In genomic region chr4:33189735-33190036, GRCm38 (mm10) we compare ENCODE assay signal across 7 mouse cellular contexts. TPM values are rescaled to one million over a fixed set of nuclear protein-coding genes. Genes with fewer than 3 reads are reported as not detected.
DNase-seq lines count a peak whose midpoint lies in the region; ATAC-seq and TF ChIP-seq lines count a peak whose summit lies in the region.

Pm20d2 (minus strand) TSS chr4:33189737.

- H3K4me2 ChIP-seq in limb, embryonic 11.5 days (ENCODE audit: low read depth, severe bottlenecking) = peak within 1 kb of the TSS; percentile 78
- peak within 1 kb of the TSS; percentile 88 for H3K4me2 ChIP-seq in stomach, postnatal 0 days (replicated peaks; ENCODE audit: low read depth)

- no peak for TF ChIP-seq EP300 in stomach, postnatal 0 days (optimal IDR thresholded peaks at IDR 0.05)

- H3K36me3 ChIP-seq in E14TG2a.4 (ENCODE audit: insufficient read depth, low read length) = no peaks in the 10 kb centered on the region
- no peaks in the 10 kb centered on the region for H3K36me3 ChIP-seq in limb, embryonic 11.5 days (ENCODE audit: control insufficient read depth, insufficient read depth, low read length)
- H3K36me3 ChIP-seq in stomach, postnatal 0 days (ENCODE audit: control insufficient read depth, insufficient read depth, low read length) = no peaks in the 10 kb centered on the region

- H3K9me3 ChIP-seq in E14TG2a.4 (ENCODE audit: low read length) = peaks cover 26% of the 10 kb centered on the region
- no peaks in the 10 kb centered on the region; the same call in 1 of the 2 replicates for H3K9me3 ChIP-seq in limb, embryonic 11.5 days (ENCODE audit: control insufficient read depth, low read length)
- H3K9me3 ChIP-seq in stomach, postnatal 0 days (ENCODE audit: control insufficient read depth, low read length) = no peaks in the 10 kb centered on the region

- H3K9ac ChIP-seq in limb, embryonic 11.5 days (ENCODE audit: low read length) = peak within 1 kb of the TSS; percentile 58
- peak within 1 kb of the TSS; percentile 72 for H3K9ac ChIP-seq in stomach, postnatal 0 days (ENCODE audit: low read length)

- 0 out of 2 replicates have a peak within 1 kb of the TSS, but pooled peaks have one; percentile 0 for H3K27ac ChIP-seq in limb, embryonic 11.5 days (replicated peaks; ENCODE audit: low read depth, low read length)
- H3K27ac ChIP-seq in stomach, postnatal 0 days (replicated peaks) = peak within 1 kb of the TSS; percentile 93

- ATAC-seq in limb, embryonic 11.5 days (ENCODE audit: insufficient number of reproducible peaks, low FRiP score, low TSS enrichment, low read depth) = no peak
- no peak for ATAC-seq in stomach, postnatal 0 days (ENCODE audit: low FRiP score, low TSS enrichment)

- intact Hi-C loops in gastrocnemius, postnatal 36 days (cut with DNase I) = no loop called here

- H3K4me1 ChIP-seq in E14TG2a.4 (replicated peaks; ENCODE audit: low read depth, low read length) = 0 out of 2 replicates have a peak, but pooled peaks cover 5% of the 10 kb centered on the region
- H3K4me1 ChIP-seq in limb, embryonic 11.5 days (ENCODE audit: control insufficient read depth, insufficient read depth, low read length) = no peaks in the 10 kb centered on the region
- no peaks in the 10 kb centered on the region for H3K4me1 ChIP-seq in stomach, postnatal 0 days (replicated peaks; ENCODE audit: control insufficient read depth, insufficient read depth)

- H3K27me3 ChIP-seq in E14TG2a.4 (ENCODE audit: insufficient read depth, low read length) = peaks cover 17% of the 10 kb centered on the region
- H3K27me3 ChIP-seq in limb, embryonic 11.5 days (ENCODE audit: control insufficient read depth, insufficient read depth, low read length) = no peaks in the 10 kb centered on the region
- H3K27me3 ChIP-seq in stomach, postnatal 0 days (ENCODE audit: control insufficient read depth, insufficient read depth, low read length) = no peaks in the 10 kb centered on the region

- peak within 1 kb of the TSS; percentile 88 for H3K4me3 ChIP-seq in E14TG2a.4 (replicated peaks; ENCODE audit: low read length)
- H3K4me3 ChIP-seq in limb, embryonic 11.5 days (ENCODE audit: low read depth, low read length) = peak within 1 kb of the TSS; percentile 47
- peak within 1 kb of the TSS; percentile 63 for H3K4me3 ChIP-seq in stomach, postnatal 0 days (ENCODE audit: low read depth, low read length)

- no peak for DNase-seq in adrenal gland, postnatal 10 days
- no peak for DNase-seq in gastrocnemius, postnatal 36 days
- no peak for DNase-seq in limb, embryonic 11.5 days (ENCODE audit: low spot score)
- no peak for DNase-seq in stomach, postnatal 0 days (ENCODE audit: low spot score)
- no peak for DNase-seq in left cerebral cortex, adult 9 months (ENCODE audit: low spot score in 2 of 2)
- DNase-seq in urinary bladder, adult 18-20 months (ENCODE audit: low spot score in 2 of 2) = no peak

- 19% methylated on average over 6 of the region's 6 CpGs for WGBS in limb, embryonic 11.5 days
- 14% methylated on average over 6 of the region's 6 CpGs for WGBS in stomach, postnatal 0 days

- no peak for TF ChIP-seq CTCF in E14TG2a.4 (conservative IDR thresholded peaks at IDR 0.05; ENCODE audit: low read length)
- TF ChIP-seq CTCF in stomach, postnatal 0 days (IDR thresholded peaks at IDR 0.05; ENCODE audit: low read depth) = no peak

RNA-seq across cellular contexts. Expression of gene Pm20d2, which starts in this region (rescaled TPM):
- total RNA-seq in adrenal gland, postnatal 10 days (2021) = 10 to 100 TPM; 31.3 to 46.6 TPM
- 10 to 100 TPM; 23.9 to 42.6 TPM for total RNA-seq in gastrocnemius, postnatal 36 days (2021)
- polyA plus RNA-seq in limb, embryonic 11.5 days (2014; fragmentation: Nextera tagmentation; extraction: Ambion mirVana) = 0.69 and 0.95 TPM in 2 replicates
- 1.7 and 1.9 TPM in 2 replicates for polyA plus RNA-seq in stomach, postnatal 0 days (2015; fragmentation: Nextera tagmentation; extraction: Ambion mirVana)
